Mouse (Mus musculus): Measurements from ENCODE around the gene Olfr1215.
"Not testable (repeated sequence)": the region's sequence is repeated elsewhere in the genome, so short reads cannot be mapped to it uniquely, and the experiment has no call there.

Gene Olfr1215

DNA sequence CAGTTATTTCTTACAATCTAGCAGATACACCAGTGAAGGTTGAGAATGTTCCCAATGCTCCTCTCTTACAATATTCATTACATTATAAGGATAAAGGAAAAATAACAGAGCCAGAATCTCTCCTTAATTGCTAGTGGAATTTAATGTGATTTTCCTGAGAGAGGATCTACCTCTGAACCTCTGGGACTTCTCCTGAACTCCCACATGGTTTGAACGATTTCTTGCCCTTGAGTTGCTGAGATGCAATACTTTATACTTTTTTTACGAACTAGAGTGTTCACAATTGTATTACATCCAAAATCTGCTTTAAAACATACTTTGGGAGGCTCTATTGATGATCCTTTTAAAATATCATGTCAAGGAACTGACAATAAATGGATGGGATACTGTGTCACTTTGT, at the start of gene Olfr1215:
Olfr1215 (minus strand) TSS at position 101 of the 400 bp plus-strand sequence.
- DNase-seq (ENCODE audit: low spot score in 2 of 2), result no peak

DNA sequence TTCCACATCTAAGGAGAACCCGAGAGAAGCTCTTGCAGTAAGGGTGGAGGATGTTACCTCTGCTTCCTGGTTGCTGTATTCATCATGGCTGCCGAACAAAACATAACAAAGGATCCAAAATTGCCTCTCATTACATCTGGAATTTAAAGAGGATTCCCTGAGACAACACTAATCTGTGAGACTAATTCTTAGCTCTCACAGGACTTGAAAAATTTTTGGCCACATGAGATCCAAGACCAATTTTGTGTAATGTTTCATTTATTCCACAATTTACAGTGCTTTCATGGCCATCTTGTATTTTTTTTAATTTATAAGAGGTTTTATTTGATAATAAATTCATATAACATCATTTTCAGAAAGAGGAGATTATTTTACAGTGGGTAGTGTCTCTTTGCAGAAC, 25.2 kb upstream of the Olfr1215 start, which contains the start of gene Olfr1217:
Olfr1217 (minus strand) TSS at position 101 of the 400 bp plus-strand sequence.
- DNase-seq (ENCODE audit: low spot score in 2 of 2), result no peak

DNA sequence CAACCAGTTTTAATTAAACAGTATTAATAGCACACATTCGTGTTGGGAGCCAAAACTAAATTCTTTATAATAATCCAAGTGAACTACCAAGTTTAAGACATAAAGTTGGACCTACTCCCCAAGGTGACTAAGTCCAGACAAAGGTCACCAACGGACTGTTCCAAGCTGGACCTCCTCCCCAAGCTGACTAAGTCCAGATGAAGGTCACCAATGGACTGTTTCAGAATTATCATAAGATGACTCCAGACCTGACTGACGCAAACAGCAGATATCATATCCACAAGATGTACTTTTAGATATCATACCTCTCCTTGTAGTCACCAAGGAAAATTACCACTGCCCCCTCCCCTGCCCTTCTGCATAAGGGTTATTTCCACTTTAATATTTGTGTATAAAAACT, 14.7 kb upstream of the Olfr1215 start:
- DNase-seq (ENCODE audit: low spot score in 2 of 2), result not testable (repeated sequence)

DNA sequence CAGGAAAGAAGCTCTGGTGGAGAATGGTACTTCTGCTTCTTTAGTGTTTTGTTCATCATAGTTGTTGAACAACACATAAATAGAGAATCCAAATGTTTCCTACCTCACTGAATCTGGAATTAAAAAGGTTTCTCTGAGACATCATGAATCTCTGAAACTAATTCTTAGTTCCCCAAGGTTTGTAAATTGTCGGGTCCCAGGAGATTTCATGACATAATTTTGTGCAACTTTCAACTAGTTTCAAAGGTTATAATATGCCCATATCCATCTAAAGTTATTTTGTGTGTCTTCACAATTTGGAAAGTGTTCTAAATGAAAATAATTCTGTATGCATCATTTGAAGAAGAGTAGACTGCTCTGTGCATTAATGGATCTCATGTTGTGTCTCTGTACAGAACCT, 11.5 kb upstream of the Olfr1215 start, which contains the start of gene Olfr1216:
Olfr1216 (minus strand) TSS at position 101 of the 400 bp plus-strand sequence.
- DNase-seq (ENCODE audit: low spot score in 2 of 2), result no peak

DNA sequence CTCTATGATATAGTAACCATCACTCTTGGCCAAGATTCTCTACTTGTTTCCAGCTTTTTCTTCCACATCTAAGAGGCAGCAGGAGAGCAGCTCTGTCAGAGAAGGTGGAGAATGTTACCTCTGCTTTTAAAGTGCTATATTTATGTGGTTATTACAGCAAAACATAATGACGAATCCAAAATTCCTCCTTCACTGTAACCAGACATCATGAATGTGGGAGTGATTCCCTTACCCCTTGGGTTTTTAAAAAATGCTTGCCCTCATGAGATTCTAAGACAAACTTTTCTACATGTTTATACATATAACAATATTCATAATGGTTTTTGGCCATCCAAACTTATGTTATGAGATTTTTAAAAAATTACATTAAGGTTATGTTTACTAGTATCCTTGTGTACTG, 14.2 kb downstream of the Olfr1215 start, which contains the start of gene Olfr1214:
Olfr1214 (minus strand) TSS at position 101 of the 400 bp plus-strand sequence.
- DNase-seq (ENCODE audit: low spot score in 2 of 2), result no peak

DNA sequence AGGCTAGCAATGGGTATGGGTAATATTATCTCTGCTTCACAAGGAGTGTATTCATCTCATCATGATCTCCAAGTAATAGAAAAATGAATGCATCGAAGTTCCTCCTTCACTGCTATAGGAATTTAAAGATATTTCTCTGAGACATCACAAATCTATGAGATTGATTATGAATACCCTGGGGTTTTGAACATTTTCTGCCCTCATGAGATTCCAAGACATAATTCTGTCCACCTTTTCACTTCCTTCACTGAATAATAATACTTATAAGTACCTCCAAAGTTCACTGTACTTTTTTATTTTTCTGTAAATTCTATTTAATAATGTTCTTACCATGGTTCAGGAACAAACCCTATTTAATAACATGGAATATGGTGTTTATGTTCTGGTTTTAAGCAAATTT, 26.6 kb downstream of the Olfr1215 start, which contains the start of gene Gm13762:
Gm13762 (minus strand) TSS at position 101 of the 400 bp plus-strand sequence.
- DNase-seq (ENCODE audit: low spot score in 2 of 2), result no peak

DNA sequence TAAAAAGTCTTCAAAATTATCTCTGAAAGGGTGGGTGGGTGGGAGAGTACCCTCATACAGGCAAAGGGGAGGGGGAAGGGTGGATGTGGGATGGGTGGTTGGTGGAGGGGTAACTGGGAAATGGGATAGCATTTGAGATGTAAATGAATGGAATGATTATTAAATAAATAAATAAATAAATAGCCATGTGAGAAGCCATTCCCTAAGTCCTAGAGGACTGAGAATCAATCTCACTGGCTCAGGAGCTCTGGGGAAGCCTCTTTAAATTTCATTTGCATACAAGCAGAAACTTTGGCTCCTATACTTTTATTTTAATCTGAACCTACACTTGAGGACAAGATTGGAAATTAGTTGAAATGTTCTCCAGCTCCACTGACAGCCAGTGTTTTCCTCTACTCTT, 53.1 kb downstream of the Olfr1215 start, which contains the start of gene Olfr1212:
Olfr1212 (plus strand) TSS at position 301 of the 400 bp plus-strand sequence.
- no peak for DNase-seq (ENCODE audit: low spot score in 2 of 2)

All from spleen, postnatal 14 days (tissue).